Mouse (Mus musculus) liver, postnatal 0 days (tissue): ENCODE data around the gene Zfp541.

Experiments used
- CTCF ChIP-seq: sonication (generic); IDR thresholded peaks from 2 replicates; pipeline ENCODE4 v1.5.1; 2016; ENCODE audit warnings: antibody characterized with exemption, low read depth
- EP300 ChIP-seq: IDR thresholded peaks from 2 replicates; pipeline ENCODE4 v1.6.1; 2016; ENCODE audit warnings: antibody characterized with exemption, low read depth, mild to moderate bottlenecking

DNA sequence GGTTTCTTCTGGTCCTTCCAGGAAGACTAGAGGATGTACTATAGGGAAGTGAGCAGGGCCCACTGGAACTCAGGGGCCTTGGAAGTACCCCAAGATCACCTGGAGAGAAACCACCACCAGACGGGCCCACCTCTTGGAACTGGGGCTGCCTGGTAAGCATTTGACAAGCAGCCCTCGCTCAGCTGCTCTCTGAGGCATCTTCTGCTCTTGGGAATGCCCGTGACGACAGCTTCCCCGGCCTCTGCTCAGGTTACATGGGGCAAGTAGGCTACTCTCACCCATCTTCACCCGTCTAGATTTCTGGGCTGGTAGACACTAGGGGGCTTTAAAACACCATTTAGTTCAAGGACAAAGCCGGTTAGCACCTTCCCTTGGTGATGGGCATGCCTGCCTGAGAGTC lies 39.5 kb downstream of the Zfp541 start:
- TF ChIP-seq CTCF (no peak), EP300 (no peak)
